Mouse (Mus musculus): ENCODE measurements around the gene Slx1b. TPM values are rescaled to one million over a fixed set of nuclear protein-coding genes. Genes with fewer than 3 reads are reported as not detected.

The Slx1b gene
- polyA plus RNA-seq, 1 experiment = 16.0 TPM

GRCm38 (mm10) chr7:126676207-126676606 is 19.4 kb downstream of the Slx1b start, which contains the start of gene Sult1a1:
Gene Sult1a1, minus strand, starts transcription at chr7:126676432.
- no peak for TF ChIP-seq CTCF (IDR thresholded peaks at IDR 0.05; ENCODE audit: extremely low read depth, insufficient read length, insufficient replicate concordance, low read depth, low read length)
- TF ChIP-seq POLR2A (IDR thresholded peaks at IDR 0.05; ENCODE audit: low read depth, low read length) = no peak
- H3K4me1 ChIP-seq (ENCODE audit: control insufficient read depth, insufficient read depth, insufficient read length, low read length) = peaks cover 17% of the 10 kb centered on the region; the same call in 1 of the 2 replicates
- H3K27me3 ChIP-seq (ENCODE audit: control insufficient read depth, insufficient read depth, low read length) = no peaks in the 10 kb centered on the region
- H3K4me3 ChIP-seq (ENCODE audit: low read depth, low read length) = peak within 1 kb of the TSS; percentile 20
- 13% methylated on average over 1 of the region's 1 CpGs for WGBS
- H3K27ac ChIP-seq (ENCODE audit: insufficient read depth, low read depth, low read length) = peak within 1 kb of the TSS; percentile 85
- peaks cover 9% of the 10 kb centered on the region; the same call in 1 of the 2 replicates for H3K36me3 ChIP-seq (ENCODE audit: control insufficient read depth, insufficient read depth, low read length)

GRCm38 (mm10) chr7:126675104-126675503 is 20.5 kb downstream of the Slx1b start:
- TF ChIP-seq CTCF (IDR thresholded peaks at IDR 0.05; ENCODE audit: extremely low read depth, insufficient read length, insufficient replicate concordance, low read depth, low read length) (no peak), POLR2A (IDR thresholded peaks at IDR 0.05; ENCODE audit: low read depth, low read length) (no peak)
- Histone ChIP-seq H3K27me3 (ENCODE audit: control insufficient read depth, insufficient read depth, low read length) (no peaks in the 10 kb centered on the region), H3K36me3 (ENCODE audit: control insufficient read depth, insufficient read depth, low read length) (peaks cover 9% of the 10 kb centered on the region; the same call in 1 of the 2 replicates), H3K27ac (ENCODE audit: insufficient read depth, low read depth, low read length) (no peak overlapping the region), H3K4me3 (ENCODE audit: low read depth, low read length) (no peak overlapping the region), H3K4me1 (ENCODE audit: control insufficient read depth, insufficient read depth, insufficient read length, low read length) (peaks cover 15% of the 10 kb centered on the region; the same call in 1 of the 2 replicates)
- whole genome bisulfite sequencing = 94% methylated on average over 8 of the region's 8 CpGs

GRCm38 (mm10) chr7:126672111-126672510 is 23.5 kb downstream of the Slx1b start:
- no peaks in the 10 kb centered on the region for H3K27me3 ChIP-seq (ENCODE audit: control insufficient read depth, insufficient read depth, low read length)
- H3K4me3 ChIP-seq (ENCODE audit: low read depth, low read length) = no peak overlapping the region
- H3K27ac ChIP-seq (ENCODE audit: insufficient read depth, low read depth, low read length) = no peak overlapping the region
- no peak for TF ChIP-seq POLR2A (IDR thresholded peaks at IDR 0.05; ENCODE audit: low read depth, low read length)
- TF ChIP-seq CTCF (IDR thresholded peaks at IDR 0.05; ENCODE audit: extremely low read depth, insufficient read length, insufficient replicate concordance, low read depth, low read length) = no peak
- peaks cover 22% of the 10 kb centered on the region for H3K4me1 ChIP-seq (ENCODE audit: control insufficient read depth, insufficient read depth, insufficient read length, low read length)
- H3K36me3 ChIP-seq (ENCODE audit: control insufficient read depth, insufficient read depth, low read length) = peaks cover 9% of the 10 kb centered on the region; the same call in 1 of the 2 replicates
- 94% methylated on average over 9 of the region's 9 CpGs for WGBS

GRCm38 (mm10) chr7:126670152-126670551 is 25.4 kb downstream of the Slx1b start:
- 89% methylated on average over 3 of the region's 3 CpGs for WGBS
- H3K4me1 ChIP-seq (ENCODE audit: control insufficient read depth, insufficient read depth, insufficient read length, low read length) = peaks cover 9% of the 10 kb centered on the region
- H3K27ac ChIP-seq (ENCODE audit: insufficient read depth, low read depth, low read length) = no peak overlapping the region
- peaks cover 14% of the 10 kb centered on the region for H3K36me3 ChIP-seq (ENCODE audit: control insufficient read depth, insufficient read depth, low read length)
- H3K27me3 ChIP-seq (ENCODE audit: control insufficient read depth, insufficient read depth, low read length) = no peaks in the 10 kb centered on the region
- TF ChIP-seq POLR2A (IDR thresholded peaks at IDR 0.05; ENCODE audit: low read depth, low read length) (no peak), CTCF (IDR thresholded peaks at IDR 0.05; ENCODE audit: extremely low read depth, insufficient read length, insufficient replicate concordance, low read depth, low read length) (no peak)
- H3K4me3 ChIP-seq (ENCODE audit: low read depth, low read length) = no peak overlapping the region

- H3K4me1 ChIP-seq (ENCODE audit: control insufficient read depth, insufficient read depth, insufficient read length, low read length) = peaks cover 9% of the 10 kb centered on the region
- WGBS = 66% methylated on average over 5 of the region's 5 CpGs
- no peaks in the 10 kb centered on the region for H3K27me3 ChIP-seq (ENCODE audit: control insufficient read depth, insufficient read depth, low read length)
- H3K4me3 ChIP-seq (ENCODE audit: low read depth, low read length) = no peak overlapping the region
- H3K27ac ChIP-seq (ENCODE audit: insufficient read depth, low read depth, low read length) = no peak overlapping the region
- H3K36me3 ChIP-seq (ENCODE audit: control insufficient read depth, insufficient read depth, low read length) = peaks cover 18% of the 10 kb centered on the region
- TF ChIP-seq POLR2A (IDR thresholded peaks at IDR 0.05; ENCODE audit: low read depth, low read length) = no peak
- TF ChIP-seq CTCF (IDR thresholded peaks at IDR 0.05; ENCODE audit: extremely low read depth, insufficient read length, insufficient replicate concordance, low read depth, low read length) = no peak
Observed at GRCm38 (mm10) chr7:126668452-126668851, 27.1 kb downstream of the Slx1b start.

GRCm38 (mm10) chr7:126667495-126668090 is 28.0 kb downstream of the Slx1b start:
- peaks cover 9% of the 10 kb centered on the region for H3K4me1 ChIP-seq (ENCODE audit: control insufficient read depth, insufficient read depth, insufficient read length, low read length)
- 45% methylated on average over 9 of the region's 9 CpGs for WGBS
- peaks cover 15% of the 10 kb centered on the region for H3K36me3 ChIP-seq (ENCODE audit: control insufficient read depth, insufficient read depth, low read length)
- no peak overlapping the region for H3K27ac ChIP-seq (ENCODE audit: insufficient read depth, low read depth, low read length)
- TF ChIP-seq CTCF (IDR thresholded peaks at IDR 0.05; ENCODE audit: extremely low read depth, insufficient read length, insufficient replicate concordance, low read depth, low read length) (no peak), POLR2A (IDR thresholded peaks at IDR 0.05; ENCODE audit: low read depth, low read length) (no peak)
- no peak overlapping the region for H3K4me3 ChIP-seq (ENCODE audit: low read depth, low read length)
- no peaks in the 10 kb centered on the region for H3K27me3 ChIP-seq (ENCODE audit: control insufficient read depth, insufficient read depth, low read length)

GRCm38 (mm10) chr7:126665269-126665668 is 30.3 kb downstream of the Slx1b start:
- peaks cover 9% of the 10 kb centered on the region for H3K4me1 ChIP-seq (ENCODE audit: control insufficient read depth, insufficient read depth, insufficient read length, low read length)
- WGBS = 85% methylated on average over 3 of the region's 3 CpGs
- no peak overlapping the region for H3K27ac ChIP-seq (ENCODE audit: insufficient read depth, low read depth, low read length)
- TF ChIP-seq POLR2A (IDR thresholded peaks at IDR 0.05; ENCODE audit: low read depth, low read length) (no peak), CTCF (IDR thresholded peaks at IDR 0.05; ENCODE audit: extremely low read depth, insufficient read length, insufficient replicate concordance, low read depth, low read length) (no peak)
- no peaks in the 10 kb centered on the region for H3K27me3 ChIP-seq (ENCODE audit: control insufficient read depth, insufficient read depth, low read length)
- no peak overlapping the region for H3K4me3 ChIP-seq (ENCODE audit: low read depth, low read length)
- peaks cover 8% of the 10 kb centered on the region for H3K36me3 ChIP-seq (ENCODE audit: control insufficient read depth, insufficient read depth, low read length)

All from small intestine, adult 2 months (tissue).